Mouse (Mus musculus) thymus, postnatal 36 days (tissue): ENCODE results near the gene Aoc1.
"Not testable (repeated sequence)": the region's sequence is repeated elsewhere in the genome, so short reads cannot be mapped to it uniquely, and the experiment has no call there.

ENCODE experiments used
- DNase-seq, 2 experiments: peaks; one replicate each; pipeline ENCODE4 v3.0.0; 2022; ENCODE audit warnings: mixed read lengths in 2 of 2

The Aoc1 gene

GRCm38 (mm10) chr6:48861616-48862280, 10.9 kb upstream of the Aoc1 start:
- no peak for DNase-seq

- DNase-seq, result no peak
Observed at GRCm38 (mm10) chr6:48862816-48863215, 9.9 kb upstream of the Aoc1 start.

GRCm38 (mm10) chr6:48863488-48863887, 9.2 kb upstream of the Aoc1 start:
- no peak for DNase-seq

- no peak for DNase-seq
Observed at GRCm38 (mm10) chr6:48864181-48864580, 8.5 kb upstream of the Aoc1 start.

- no peak for DNase-seq
Observed at GRCm38 (mm10) chr6:48864723-48865122, 8.0 kb upstream of the Aoc1 start.

GRCm38 (mm10) chr6:48865152-48865745, 7.4 kb upstream of the Aoc1 start:
- DNase-seq, result no peak

- DNase-seq, result not testable (repeated sequence)
Observed at GRCm38 (mm10) chr6:48866355-48866950, 6.2 kb upstream of the Aoc1 start.

- DNase-seq, result no peak
Observed at GRCm38 (mm10) chr6:48867158-48867557, 5.5 kb upstream of the Aoc1 start.

- DNase-seq, result no peak
Observed at GRCm38 (mm10) chr6:48869774-48870173, 2.9 kb upstream of the Aoc1 start.

GRCm38 (mm10) chr6:48874576-48874975, 1.9 kb downstream of the Aoc1 start:
- no peak for DNase-seq

- no peak for DNase-seq
Observed at GRCm38 (mm10) chr6:48875515-48875914, 2.8 kb downstream of the Aoc1 start.

GRCm38 (mm10) chr6:48876510-48877135, 3.9 kb downstream of the Aoc1 start:
- no peak for DNase-seq

GRCm38 (mm10) chr6:48894203-48894602, 21.5 kb downstream of the Aoc1 start:
- no peak for DNase-seq

- DNase-seq, result no peak
Observed at GRCm38 (mm10) chr6:48894938-48895818, 22.5 kb downstream of the Aoc1 start.

GRCm38 (mm10) chr6:48895941-48896340, 23.2 kb downstream of the Aoc1 start:
- DNase-seq, result no peak

- DNase-seq, result no peak
Observed at GRCm38 (mm10) chr6:48896956-48897355, 24.3 kb downstream of the Aoc1 start.

GRCm38 (mm10) chr6:48901316-48901715, 28.6 kb downstream of the Aoc1 start:
- not testable (repeated sequence) for DNase-seq

- no peak for DNase-seq
Observed at GRCm38 (mm10) chr6:48902511-48903406, 30.1 kb downstream of the Aoc1 start.

- DNase-seq, result no peak
Observed at GRCm38 (mm10) chr6:48903437-48903836, 30.7 kb downstream of the Aoc1 start.

- no peak for DNase-seq
Observed at GRCm38 (mm10) chr6:48905606-48906005, 32.9 kb downstream of the Aoc1 start.

- no peak for DNase-seq
Observed at GRCm38 (mm10) chr6:48906371-48906770, 33.7 kb downstream of the Aoc1 start.

GRCm38 (mm10) chr6:48909229-48909628, 36.5 kb downstream of the Aoc1 start:
- no peak for DNase-seq
